Comparison of ENCODE assay signal across 8 mouse cellular contexts in the genomic region with DNA sequence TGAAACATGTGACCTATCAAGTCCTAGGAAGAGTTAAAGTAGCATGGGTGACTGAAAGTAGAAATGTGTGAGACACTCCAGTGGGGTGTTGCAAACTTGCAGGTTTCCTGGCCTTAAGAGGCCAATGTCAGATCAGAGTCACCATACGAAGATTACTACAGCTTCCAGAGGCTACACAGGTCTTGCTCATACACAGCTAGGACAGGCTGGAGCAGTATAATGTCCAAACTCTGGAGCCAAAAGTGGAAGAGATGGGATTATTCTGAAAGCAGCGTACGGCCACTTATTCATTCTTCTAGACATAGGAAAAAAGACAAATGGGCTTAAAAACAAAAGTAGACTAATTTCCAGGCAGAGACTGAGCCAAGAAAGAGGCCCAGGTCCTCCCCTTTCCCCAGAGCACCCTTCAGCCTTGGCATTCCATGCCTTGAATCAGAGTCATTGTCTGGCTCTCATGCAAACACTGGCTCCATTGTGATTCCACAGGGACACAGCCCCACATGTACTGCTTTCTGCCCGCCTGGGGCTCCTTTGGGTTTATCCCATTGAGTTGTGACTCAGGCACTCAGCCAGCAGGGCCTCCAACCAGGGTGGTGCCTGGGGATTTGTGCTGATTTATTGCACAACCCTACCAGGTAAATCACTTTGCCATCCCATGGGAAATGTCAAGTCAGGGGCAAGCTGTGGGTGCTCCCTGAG.
DNase-seq lines count a peak whose midpoint lies in the region; ATAC-seq and TF ChIP-seq lines count a peak whose summit lies in the region.

No protein-coding gene starts in this region.

- no peak for DNase-seq in kidney, adult 9 months
- DNase-seq in adrenal gland, postnatal 25 days = peak; percentile 59
- peak; percentile 24 for DNase-seq in heart, postnatal 4 days
- peak; percentile 81 for DNase-seq in lung, postnatal 0 days (ENCODE audit: low spot score)
- peak; percentile 34 for DNase-seq in right cerebral cortex, postnatal 4 days
- no peak for DNase-seq in cerebellum, postnatal 36 days
- DNase-seq in gastrocnemius, postnatal 4 days (ENCODE audit: low spot score in 2 of 2) = no peak

- peak; percentile 55; the same call in 1 of the 2 replicates for ATAC-seq in kidney, embryonic 14.5 days (ENCODE audit: low FRiP score, low TSS enrichment)
- peak; percentile 78 for ATAC-seq in lung, postnatal 0 days

- H3K9me3 ChIP-seq in kidney, embryonic 14.5 days (ENCODE audit: control insufficient read depth, low read length) = no peaks in the 10 kb centered on the region
- H3K9me3 ChIP-seq in lung, postnatal 0 days (ENCODE audit: low read length) = no peaks in the 10 kb centered on the region

- no peak for TF ChIP-seq CTCF in lung, postnatal 0 days (IDR thresholded peaks at IDR 0.05)

- no peak overlapping the region for H3K4me3 ChIP-seq in kidney, embryonic 14.5 days (ENCODE audit: low read length)
- no peak overlapping the region for H3K4me3 ChIP-seq in lung, postnatal 0 days (ENCODE audit: low read depth, low read length)

- H3K4me1 ChIP-seq in kidney, embryonic 14.5 days (ENCODE audit: control insufficient read depth, insufficient read depth, low read length) = no peaks in the 10 kb centered on the region
- no peaks in the 10 kb centered on the region for H3K4me1 ChIP-seq in lung, postnatal 0 days (ENCODE audit: insufficient read depth, low read depth, low read length)

- no peaks in the 10 kb centered on the region for H3K27me3 ChIP-seq in kidney, embryonic 14.5 days (ENCODE audit: control insufficient read depth, insufficient read depth, low read length)
- H3K27me3 ChIP-seq in lung, postnatal 0 days (replicated peaks; ENCODE audit: insufficient read depth, low read length) = no peaks in the 10 kb centered on the region

- H3K9ac ChIP-seq in kidney, embryonic 14.5 days (ENCODE audit: low read depth, low read length) = no peak overlapping the region
- no peak overlapping the region for H3K9ac ChIP-seq in lung, postnatal 0 days (replicated peaks; ENCODE audit: low read depth)

- 71% methylated on average over 4 of the region's 4 CpGs for WGBS in kidney, embryonic 14.5 days
- 46% methylated on average over 4 of the region's 4 CpGs for WGBS in lung, postnatal 0 days

- H3K27ac ChIP-seq in kidney, embryonic 14.5 days (ENCODE audit: low read depth, low read length) = peak overlapping the region; percentile 43; the same call in 1 of the 2 replicates
- H3K27ac ChIP-seq in lung, postnatal 0 days (ENCODE audit: low read length) = peak overlapping the region; percentile 51; the same call in 1 of the 2 replicates

- TF ChIP-seq EP300 in lung, postnatal 0 days (IDR thresholded peaks at IDR 0.05) = peak; percentile 24; the same call in 1 of the 2 replicates

- H3K4me2 ChIP-seq in kidney, embryonic 14.5 days (replicated peaks; ENCODE audit: low read depth, low read length) = no peak overlapping the region
- H3K4me2 ChIP-seq in lung, postnatal 0 days (replicated peaks; ENCODE audit: low read depth, low read length) = no peak overlapping the region

- H3K36me3 ChIP-seq in kidney, embryonic 14.5 days (ENCODE audit: control insufficient read depth, insufficient read depth, low read length) = no peaks in the 10 kb centered on the region
- no peaks in the 10 kb centered on the region for H3K36me3 ChIP-seq in lung, postnatal 0 days (ENCODE audit: insufficient read depth, low read length)

Comparison
In these comparisons a context has a peak if more than half of its experiments do, and no peak if none do; other contexts are left out.
1. DNase-seq: peak in adrenal gland, postnatal 25 days (single experiment), heart, postnatal 4 days (single experiment), lung, postnatal 0 days (single experiment) and right cerebral cortex, postnatal 4 days (single experiment); none in kidney, adult 9 months (single experiment), cerebellum, postnatal 36 days (0 of 2) and gastrocnemius, postnatal 4 days (0 of 2).